Mouse (Mus musculus) natural killer cell, adult 2 months (primary cell): ENCODE data around the gene Ppm1n.

Experiments used
- DNase-seq, 2 experiments: peaks; one replicate each; pipeline ENCODE4 v3.0.0; 2022; ENCODE audit warnings: low spot score in 2 of 2

Gene Ppm1n

DNA sequence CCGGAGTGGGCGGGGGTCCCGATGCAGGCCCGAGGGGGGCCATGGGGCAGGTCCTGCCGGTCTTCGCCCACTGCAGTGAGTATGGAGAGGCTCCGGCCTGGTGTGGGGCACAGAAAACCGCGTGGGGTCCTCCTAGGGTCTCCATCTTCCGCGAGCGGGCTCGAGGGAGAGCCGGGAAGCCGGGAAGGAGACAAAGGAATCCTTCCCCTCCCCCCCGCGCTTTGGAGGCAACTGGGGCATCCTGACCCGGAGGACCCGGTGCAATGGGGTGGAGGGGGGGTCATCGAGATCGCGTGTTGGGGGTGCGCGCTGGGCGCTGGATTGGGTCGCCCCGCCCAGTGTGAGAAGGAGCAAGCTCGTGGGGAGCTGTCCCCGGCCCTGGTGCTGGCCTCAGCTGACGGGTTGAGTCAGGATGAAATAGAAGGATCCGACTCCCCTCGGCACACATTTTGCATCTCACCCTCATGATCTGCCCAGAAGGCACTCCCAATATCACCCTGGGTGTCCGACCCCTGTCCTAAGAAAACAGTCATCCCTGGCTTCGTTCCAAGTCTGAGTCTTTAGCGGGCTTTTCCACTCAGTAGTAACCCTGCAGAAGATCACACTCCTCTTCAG is 3.0 kb upstream of the Ppm1n start:
- peak; percentile 20 to 34 for DNase-seq

GRCm38 (mm10) chr7:19282385-19282784 is 2.5 kb upstream of the Ppm1n start, which contains the start of gene Rtn2:
TSS of gene Rtn2 (plus strand) at chr7:19282624.
- peak; percentile 74 to 76 for DNase-seq

DNA sequence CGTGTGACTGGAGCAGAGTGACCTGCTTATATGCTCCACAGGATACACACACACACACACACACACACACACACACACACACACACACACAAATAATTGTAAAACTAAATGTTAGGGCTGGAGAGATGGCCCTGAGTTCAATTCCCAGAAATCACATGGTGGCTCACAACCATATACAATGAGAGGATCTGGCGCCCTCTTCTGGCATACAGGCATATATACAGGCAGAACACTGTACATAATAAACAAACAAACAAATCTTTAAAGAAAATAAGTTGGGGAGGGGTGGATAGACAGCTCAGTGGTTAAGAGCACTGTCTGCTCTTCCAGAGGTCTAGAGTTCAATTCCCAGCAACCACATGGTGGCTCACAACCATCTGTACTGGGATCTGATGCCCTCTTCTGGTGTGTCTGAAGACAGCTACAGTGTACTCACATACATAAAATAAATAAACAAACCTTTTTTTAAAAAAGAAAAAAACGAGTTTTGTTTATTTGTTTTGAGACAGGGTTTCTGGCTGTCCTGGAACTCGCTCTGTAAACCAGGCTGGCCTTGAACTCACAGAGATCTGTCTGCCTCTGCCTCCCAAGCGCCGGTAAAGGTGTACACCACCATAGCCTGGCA is 1.9 kb upstream of the Ppm1n start:
- DNase-seq = peak; percentile 42 to 59

- DNase-seq = no peak
These were observed 812 bp downstream of the Ppm1n start for GRCm38 (mm10) chr7:19279052-19279451.

DNA sequence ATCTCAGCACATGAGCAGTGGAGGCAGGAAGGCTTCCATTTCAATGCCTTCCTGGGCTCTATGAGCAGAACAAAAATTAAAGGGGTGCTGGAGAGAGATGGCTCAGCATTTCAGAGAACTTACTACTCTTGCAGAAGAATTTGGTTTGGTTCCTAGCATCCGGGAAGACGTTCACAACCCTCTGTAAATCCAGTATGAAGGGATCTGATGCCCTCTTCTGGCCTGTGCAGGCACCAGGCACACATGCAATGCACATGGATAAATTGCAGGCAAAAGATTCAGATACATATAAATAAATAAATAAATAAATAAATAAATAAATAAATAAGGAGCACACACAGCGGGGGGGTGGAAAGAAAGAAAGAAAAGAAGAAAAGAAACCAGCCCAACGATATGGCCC is 3.6 kb downstream of the Ppm1n start:
- DNase-seq = no peak

DNA sequence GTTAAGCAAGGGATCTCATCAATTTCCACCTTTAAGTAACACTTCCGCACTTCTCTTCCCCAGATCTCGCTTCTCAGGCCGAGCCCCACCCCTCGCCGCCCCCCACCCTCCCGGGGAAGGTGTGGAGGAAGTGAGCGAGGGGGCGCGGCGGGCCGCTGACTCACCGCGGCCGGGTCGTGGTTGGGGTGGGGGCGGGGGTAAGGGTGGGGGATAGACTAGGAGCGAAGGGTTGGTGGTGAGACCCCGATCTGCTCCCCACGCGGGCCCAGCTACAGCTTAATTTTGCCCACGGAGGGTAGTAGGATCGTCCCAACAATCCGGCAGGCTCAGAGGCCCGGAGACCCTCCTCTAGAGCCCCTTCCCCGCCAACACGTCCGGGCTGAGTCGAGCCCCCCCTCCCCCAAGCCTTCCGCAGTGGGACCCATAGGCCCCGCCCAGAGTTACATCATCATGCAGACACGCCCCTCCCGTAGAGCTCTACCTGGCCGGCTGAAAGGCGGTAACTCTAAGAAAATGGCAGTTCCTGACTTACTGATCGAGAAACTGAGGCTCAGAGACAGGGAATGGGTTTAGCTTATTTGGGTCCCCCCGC is 7.6 kb downstream of the Ppm1n start:
- peak; percentile 79 to 88 for DNase-seq

DNA sequence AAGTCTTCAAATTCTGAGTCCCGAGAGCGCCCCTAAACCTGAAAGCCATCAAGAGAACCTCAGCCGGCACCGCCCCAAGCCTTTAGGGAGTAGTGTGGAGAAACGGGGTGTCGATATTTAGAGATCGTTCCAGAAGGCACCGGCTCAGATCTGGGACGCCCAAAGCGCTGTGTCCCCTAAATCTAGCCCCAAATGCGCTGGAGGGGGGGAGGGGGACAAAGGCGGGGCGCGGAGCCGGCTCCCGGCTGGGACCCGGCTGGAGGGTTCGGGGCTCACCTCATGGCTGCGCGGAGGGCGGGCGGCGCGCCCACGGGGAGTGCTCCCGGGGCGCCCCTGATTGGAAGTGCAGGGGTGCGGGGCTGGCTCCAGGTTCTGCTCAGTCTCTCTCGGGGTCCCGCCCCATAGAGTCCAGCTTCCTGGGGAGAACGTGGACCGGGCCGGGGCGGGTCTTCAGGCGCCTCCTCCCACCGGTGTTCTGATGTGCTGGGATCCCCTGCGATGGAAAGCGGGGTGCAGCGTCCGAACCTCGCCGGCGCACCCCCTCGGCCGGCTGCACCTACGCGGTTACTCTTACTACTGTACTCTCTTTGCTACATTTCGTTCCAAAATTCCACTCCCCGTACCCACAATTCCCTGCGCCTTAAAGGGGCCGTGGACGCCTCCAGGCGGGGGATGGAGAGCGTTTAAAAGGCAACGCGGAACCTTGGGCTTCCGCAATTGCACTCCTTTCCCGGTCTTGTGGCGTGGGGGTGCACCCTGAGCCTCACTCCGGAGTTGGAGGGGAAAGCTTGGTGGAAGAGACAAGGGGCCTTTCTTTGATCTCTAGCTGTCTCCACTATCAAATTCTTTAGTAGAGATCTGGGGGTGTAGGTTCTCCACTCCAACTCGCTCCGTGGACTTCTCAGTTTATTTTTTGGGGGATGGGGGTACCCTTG is 8.4 kb downstream of the Ppm1n start, which contains the start of gene Vasp:
Gene Vasp (minus strand): TSS at position 580 of the 935 bp plus-strand sequence.
- peak; percentile 71 to 81 for DNase-seq

DNA sequence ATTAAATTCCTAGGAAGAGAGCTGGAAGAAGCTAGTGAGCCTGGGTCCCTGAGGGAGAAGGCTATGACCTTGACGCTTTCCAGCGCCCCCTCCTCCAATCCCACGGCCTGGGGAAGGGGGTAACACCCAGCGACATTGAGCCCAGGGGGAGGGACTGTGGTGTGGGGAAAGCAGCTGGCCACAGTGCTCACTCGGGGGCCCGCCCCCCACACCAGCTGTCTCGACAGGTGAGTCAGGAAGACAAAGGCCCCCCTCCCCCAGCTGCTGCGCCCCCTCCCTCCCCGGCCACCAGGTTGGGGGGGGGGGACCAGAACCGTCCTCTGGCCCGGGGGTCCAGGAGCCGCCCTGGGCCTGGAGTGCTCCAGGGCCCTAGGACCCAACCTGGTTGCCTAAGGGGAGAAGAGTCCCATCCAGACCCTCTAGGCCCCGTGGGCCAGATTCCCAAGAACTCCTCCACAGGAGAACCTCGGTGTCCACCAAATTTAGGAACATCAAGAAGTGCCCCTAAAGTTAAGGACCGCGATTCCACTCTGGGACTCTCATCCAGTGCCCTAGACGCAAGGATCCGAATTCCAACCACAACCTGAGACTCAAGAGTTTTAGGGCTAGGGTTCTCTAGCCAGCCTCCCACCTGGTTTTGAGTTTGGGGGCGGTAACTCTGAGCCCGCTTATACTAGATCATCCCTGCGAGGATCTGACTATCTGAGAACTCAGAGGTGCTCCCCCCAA is 9.2 kb downstream of the Ppm1n start:
- DNase-seq = peak in 1 of 2 experiments; percentile 20

DNA sequence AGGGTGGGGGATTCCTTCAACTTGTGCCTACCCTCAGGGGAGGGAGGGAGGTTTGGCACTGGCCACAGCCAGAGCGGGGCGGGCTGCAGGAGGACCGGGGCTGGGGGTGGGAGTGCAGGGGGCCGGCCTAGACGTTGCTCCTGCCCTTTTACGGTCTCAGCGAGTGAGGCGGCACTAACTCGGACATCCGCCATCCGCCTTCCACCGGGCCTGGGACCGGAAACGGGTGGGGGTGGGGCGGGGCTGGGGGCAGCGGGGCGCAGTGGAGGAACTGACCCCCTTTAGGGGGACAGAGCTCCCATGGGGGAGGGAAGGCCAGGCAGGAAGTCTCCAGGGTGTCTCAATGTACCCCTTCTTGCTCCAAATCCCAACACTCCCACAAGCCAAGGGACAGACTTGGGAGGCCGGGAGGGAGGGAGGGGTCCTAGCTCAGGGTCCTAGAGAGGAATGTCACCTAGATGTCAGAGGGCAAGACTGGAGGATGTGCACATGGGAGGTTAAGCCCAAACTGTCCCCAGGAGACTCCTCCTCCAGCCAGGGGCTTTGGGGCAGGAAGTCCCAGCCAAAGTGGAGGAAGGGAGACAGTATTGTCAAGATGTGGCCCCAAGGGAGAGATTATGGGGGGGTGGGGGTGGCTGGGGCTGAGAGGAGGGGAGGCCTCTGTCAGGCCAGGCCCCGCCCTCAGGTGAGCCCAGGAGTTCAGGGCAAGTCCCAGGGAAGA is 10.0 kb downstream of the Ppm1n start:
- DNase-seq = peak; percentile 36

- DNase-seq = peak in 1 of 2 experiments; percentile 17
These were observed 10.7 kb downstream of the Ppm1n start for GRCm38 (mm10) chr7:19268993-19269681.

- DNase-seq = peak; percentile 20 to 22
These were observed 12.8 kb downstream of the Ppm1n start for GRCm38 (mm10) chr7:19267051-19267450.

DNA sequence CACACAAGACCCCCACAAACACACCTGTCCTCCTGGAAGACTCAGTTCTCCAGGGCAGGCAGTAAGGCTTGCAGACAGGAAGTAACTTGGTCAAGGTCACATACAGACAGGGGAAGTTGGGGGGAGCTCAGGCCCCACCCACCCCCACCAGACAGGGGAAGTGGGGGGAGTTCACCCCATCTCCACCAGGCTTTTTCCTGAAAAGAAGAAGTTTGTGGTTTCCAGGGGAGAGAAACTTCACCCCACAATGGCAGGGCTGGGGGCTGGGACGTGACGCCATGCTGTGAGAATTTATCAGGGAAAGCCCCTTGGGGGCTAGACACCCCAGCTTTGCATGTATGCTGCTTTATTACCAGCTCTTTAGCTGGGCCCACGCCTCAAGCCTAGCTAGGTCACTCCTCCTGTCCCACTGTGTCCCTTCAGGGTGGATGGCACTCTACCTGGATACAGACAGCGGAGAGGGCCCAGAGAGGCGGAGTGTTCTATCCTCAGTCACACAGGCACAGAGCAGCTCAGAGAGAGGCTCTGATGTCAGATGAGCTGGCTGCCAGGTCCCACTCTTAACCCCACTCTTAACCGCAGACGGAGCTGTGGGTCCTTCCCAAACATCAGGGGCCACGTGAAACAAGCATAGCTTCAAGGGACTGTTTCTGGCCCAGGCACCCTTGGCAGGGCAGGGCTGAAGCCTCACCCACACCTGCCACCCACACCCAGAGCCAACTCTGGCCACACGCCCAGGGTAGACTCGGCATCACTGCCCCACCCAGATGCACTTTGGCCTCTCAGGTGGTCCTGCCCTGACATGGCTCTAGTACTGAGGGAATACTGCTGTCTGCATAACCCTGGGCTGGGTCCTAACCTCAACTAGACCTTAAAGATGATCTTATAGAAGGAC is 13.7 kb downstream of the Ppm1n start:
- peak; percentile 65 to 84 for DNase-seq

DNA sequence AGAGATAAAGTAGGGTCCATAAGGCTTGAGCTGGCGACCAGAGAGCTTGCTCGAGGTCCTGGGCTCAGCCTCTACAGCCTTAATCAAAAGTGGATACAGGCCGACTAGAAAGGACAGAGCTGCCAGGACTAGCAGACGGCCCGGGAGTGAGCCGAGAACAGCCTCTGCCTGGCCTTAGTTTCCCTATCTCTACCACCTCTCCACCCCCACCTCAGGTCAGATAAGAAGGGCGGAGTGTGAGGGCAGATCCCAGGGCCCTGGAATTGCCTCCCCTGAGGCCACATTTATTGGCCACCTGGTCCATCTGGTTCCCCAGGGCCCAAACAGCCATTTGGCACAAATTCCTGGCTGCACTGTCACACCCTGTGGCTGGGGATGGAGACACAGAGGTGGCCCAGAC is 14.7 kb downstream of the Ppm1n start:
- no peak for DNase-seq

DNA sequence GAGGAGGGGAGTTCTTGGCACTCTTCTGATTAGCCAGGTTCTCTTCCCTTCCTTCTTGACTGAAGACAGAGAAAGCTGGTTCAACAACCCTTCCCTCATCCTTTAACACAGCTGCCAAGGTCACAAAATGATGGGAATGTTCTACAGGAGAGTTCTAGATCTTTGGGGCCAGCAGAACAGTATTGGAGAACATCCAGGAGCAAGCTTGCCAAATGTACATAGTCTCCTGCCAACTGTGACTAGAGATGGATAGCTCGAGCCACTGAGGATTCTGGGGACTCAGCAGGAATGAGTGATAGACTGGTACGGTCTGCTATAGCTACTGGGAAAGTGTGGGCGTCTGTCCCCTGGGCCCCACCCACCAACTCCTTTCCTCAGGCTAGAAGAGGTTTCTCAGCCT is 21.5 kb downstream of the Ppm1n start:
- no peak for DNase-seq

DNA sequence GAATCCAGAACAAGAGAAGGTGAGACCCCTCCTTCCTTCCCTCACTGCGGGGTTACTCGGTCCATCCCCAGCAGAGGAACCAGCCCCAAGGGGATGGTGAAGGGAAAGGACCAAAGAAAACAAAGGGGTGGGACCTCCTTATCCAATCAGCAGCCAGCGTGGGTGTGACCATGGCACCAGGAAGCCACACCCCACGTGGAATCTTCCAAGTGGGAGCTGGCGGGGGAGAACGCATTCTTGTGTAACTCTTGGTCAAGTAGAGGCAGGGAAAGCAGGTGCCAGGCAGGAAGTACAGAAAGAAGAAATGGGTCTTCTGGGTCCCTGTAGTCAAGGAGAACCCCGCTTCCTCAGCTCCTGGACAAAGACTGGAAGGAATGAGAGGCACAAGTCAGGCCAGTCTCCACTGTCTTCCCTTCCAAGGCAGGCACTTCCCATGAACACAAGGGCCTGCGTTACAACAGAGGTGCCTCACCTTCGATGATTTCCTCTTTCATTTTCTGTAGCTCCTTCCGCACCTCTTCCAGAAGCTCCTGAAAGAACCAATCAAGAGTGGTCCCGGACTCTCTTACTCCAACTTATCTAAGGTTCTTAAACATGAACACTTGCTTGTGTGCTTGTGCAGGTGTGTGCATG is 22.4 kb downstream of the Ppm1n start:
- no peak for DNase-seq

GRCm38 (mm10) chr7:19256567-19256966 is 23.3 kb downstream of the Ppm1n start:
- DNase-seq = no peak

GRCm38 (mm10) chr7:19255395-19255794 is 24.5 kb downstream of the Ppm1n start:
- no peak for DNase-seq

GRCm38 (mm10) chr7:19253437-19253836 is 26.4 kb downstream of the Ppm1n start:
- no peak for DNase-seq

GRCm38 (mm10) chr7:19252078-19252477 is 27.8 kb downstream of the Ppm1n start:
- no peak for DNase-seq
